Mouse (Mus musculus): ENCODE measurements around the gene Rnf19b.

The Rnf19b gene

DNA sequence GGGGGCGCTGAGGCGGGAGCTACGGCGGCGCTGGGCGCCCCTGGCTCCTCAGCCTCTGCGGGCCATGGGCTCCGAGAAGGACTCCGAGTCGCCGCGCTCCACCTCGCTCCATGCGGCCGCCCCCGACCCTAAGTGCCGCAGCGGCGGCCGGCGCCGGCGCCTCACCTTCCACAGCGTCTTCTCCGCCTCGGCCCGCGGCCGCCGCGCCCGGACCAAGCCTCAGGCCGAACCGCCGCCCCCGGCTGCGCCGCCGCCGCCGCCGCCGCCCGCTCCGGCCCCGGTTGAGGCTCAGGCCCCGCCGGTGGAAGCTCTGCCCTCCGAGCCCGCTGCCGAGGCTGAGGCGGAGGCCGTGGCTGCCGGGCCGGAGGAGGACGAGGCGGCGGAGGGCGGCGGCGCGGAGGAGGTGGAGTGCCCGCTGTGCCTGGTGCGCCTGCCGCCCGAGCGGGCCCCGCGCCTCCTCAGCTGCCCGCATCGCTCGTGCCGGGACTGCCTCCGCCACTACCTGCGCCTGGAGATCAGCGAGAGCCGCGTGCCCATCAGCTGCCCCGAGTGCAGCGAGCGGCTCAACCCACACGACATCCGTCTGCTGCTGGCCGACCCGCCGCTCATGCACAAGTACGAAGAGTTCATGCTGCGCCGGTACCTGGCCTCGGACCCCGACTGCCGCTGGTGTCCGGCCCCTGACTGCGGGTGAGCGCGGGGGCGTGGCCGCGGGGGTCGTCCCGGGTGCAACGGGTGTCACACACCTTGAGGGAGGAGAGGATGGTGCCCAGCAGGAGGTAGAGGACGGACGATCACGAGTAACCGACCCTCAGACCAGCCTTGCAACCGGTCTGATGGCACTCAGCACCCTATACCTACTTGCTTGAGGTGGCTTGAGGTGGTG lies at the start of gene Rnf19b:
Gene Rnf19b, plus strand, starts transcription at position 65 of the 886 bp plus-strand sequence.
- no peak for DNase-seq (ENCODE audit: low read depth)

- DNase-seq (ENCODE audit: low read depth): no peak
Observed at GRCm38 (mm10) chr4:129008672-129009071, 49.4 kb upstream of the Rnf19b start.

DNA sequence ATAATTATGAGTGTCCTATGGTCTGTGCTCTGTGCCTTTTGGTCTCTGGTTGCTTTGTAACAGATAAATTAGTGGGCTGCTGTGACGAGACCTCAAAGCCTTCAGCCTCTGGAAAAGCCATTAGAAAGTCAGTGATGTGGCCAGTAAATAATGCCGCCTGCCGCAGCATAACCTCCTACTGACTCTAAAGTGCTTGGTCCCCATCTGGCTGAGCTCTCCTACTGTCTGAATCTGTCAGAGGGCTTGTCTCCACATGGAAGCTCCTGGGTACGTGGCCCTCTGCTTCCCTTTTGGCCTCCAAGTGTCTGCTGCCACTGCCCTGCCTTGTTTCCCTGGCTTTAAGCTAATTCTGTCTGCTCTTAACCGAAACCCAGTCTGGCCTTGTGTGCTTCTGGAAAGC lies 48.5 kb upstream of the Rnf19b start:
- DNase-seq (ENCODE audit: low read depth): no peak

- peak; percentile 97 for DNase-seq (ENCODE audit: low read depth)
Observed at GRCm38 (mm10) chr4:129011604-129012121, 46.4 kb upstream of the Rnf19b start.

GRCm38 (mm10) chr4:129013151-129013864 lies 44.8 kb upstream of the Rnf19b start:
- DNase-seq (ENCODE audit: low read depth): no peak

DNA sequence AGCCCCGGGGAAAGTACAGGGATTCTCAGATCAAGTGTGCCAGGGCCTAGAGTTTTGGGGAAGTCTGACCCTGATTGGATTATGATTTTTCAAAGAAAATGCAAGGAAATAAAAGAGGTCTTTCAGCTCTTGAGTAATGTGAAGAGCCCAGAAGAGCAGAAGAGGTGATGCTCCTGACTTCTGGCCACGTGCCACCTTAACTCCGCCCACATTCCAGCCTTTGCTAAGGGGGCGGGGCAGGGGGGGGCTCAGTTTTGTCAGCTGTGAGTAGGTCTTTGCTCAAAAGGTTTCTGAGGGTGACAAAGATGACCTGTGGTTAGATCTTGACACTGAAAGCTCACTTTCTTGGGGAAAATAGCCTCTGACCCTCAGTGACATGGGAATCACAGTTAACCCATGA lies 41.7 kb upstream of the Rnf19b start:
- DNase-seq (ENCODE audit: low read depth): no peak

DNA sequence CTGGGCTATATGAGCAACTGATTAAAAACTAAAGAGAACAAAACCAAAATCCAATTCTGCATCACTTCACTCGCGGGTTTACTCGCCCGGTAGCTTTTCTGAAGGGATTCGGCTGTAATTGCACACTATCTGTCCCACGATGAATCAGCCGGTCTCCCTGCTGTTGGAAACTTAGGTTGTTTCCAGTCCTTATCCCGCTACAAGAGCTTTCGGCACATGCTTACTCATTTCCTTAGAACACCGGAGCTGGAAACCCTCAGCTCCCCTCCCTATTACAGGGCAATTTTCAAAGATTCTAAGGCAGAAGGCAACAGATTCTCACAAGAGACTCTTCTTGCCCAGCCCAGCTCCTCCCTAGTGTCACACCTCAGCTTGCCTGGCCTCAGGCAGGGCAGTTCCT lies 40.9 kb upstream of the Rnf19b start:
- no peak for DNase-seq (ENCODE audit: low read depth)

GRCm38 (mm10) chr4:129018788-129019435 lies 39.2 kb upstream of the Rnf19b start:
- no peak for DNase-seq (ENCODE audit: low read depth)

- no peak for DNase-seq (ENCODE audit: low read depth)
Observed at GRCm38 (mm10) chr4:129019788-129020187, 38.3 kb upstream of the Rnf19b start.

DNA sequence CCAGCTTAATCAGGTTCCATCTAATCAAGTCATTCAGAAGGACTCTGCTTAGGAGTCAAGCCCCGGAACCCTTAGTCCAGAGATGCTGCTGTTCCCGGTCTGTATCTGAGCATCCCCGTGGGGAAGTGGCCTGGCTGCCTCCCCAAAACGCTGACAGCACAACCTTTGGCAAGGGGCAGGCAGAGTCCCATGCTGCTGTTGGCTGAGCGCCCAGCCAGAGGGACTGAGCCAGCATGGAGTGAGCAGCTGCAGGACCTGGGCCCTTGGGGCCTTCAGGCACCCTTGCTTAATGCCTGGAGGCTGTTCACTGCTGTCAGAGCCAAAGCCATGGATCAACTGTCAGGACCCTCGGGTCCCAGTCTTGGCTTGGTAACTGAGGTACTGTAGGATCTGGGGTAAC lies 37.6 kb upstream of the Rnf19b start:
- no peak for DNase-seq (ENCODE audit: low read depth)

GRCm38 (mm10) chr4:129021426-129021825 lies 36.6 kb upstream of the Rnf19b start:
- no peak for DNase-seq (ENCODE audit: low read depth)

- DNase-seq (ENCODE audit: low read depth): no peak
Observed at GRCm38 (mm10) chr4:129021886-129022285, 36.2 kb upstream of the Rnf19b start.

GRCm38 (mm10) chr4:129023884-129024283 lies 34.2 kb upstream of the Rnf19b start:
- no peak for DNase-seq (ENCODE audit: low read depth)

DNA sequence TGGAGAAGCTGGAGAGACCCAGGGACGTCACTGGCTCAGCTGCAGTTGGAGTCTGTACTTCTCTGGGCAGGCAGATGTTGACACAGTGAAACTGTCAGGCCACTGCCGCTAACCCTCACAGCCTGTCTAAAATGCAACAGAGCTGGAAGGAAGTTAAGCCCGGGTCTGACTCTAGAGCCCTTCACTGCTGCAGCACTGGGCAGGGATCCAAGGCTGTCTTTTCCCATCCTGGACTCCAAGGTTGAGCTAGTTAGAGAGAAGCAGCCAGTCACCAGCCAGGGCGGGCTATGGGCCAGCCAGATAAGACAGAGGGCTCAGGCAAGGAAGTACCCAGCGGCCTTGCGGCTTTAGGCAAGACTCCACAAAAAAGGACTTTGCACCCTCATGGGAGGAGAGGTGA lies 33.3 kb upstream of the Rnf19b start:
- DNase-seq (ENCODE audit: low read depth): no peak

GRCm38 (mm10) chr4:129025707-129026106 lies 32.4 kb upstream of the Rnf19b start:
- DNase-seq (ENCODE audit: low read depth): no peak

DNA sequence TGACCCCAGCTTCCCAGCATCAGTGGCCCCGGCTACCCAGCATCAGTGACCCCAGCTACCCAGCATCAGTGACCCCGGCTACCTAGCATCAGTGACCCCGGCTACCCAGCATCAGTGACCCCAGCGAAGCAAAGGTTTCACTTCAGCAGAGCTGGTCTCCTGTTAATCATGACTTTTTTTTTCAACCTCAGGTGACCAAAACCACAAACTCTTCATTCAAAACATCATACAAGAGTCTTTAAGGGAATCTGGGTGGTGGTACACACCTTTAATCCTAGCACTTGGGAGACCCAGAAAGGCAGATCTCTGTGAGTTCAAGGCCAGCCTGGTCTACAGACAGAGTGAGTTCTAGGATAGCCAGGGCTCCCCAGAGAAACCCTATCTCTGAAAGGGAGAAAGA lies 27.3 kb upstream of the Rnf19b start:
- DNase-seq (ENCODE audit: low read depth): no peak

DNA sequence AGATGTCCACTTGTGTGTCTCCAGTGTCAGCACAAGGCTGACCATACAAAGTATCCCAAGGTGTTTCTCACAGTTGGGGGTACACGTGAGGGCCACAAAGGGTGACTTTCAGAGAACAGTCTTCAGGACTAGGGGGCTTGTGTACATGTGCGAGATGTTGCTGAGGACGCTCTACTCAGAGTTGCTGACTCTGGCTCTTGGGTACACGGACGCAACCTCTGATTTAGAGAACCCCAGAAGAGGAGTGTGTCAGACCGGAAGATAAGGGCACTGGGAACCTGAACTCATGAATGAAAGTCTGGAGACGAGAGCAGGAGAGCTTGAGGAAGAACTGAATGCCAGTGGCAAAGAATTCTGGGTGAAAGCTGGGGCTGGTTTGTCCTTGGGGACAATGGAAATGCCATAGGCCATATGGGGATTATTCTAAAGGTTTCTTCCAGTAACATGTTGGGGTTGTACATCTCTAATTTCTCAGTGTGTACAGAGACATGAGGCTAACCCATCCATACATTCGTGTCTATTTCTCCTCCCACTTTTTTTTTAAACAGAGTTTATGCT lies 26.6 kb upstream of the Rnf19b start:
- DNase-seq (ENCODE audit: low read depth): no peak

DNA sequence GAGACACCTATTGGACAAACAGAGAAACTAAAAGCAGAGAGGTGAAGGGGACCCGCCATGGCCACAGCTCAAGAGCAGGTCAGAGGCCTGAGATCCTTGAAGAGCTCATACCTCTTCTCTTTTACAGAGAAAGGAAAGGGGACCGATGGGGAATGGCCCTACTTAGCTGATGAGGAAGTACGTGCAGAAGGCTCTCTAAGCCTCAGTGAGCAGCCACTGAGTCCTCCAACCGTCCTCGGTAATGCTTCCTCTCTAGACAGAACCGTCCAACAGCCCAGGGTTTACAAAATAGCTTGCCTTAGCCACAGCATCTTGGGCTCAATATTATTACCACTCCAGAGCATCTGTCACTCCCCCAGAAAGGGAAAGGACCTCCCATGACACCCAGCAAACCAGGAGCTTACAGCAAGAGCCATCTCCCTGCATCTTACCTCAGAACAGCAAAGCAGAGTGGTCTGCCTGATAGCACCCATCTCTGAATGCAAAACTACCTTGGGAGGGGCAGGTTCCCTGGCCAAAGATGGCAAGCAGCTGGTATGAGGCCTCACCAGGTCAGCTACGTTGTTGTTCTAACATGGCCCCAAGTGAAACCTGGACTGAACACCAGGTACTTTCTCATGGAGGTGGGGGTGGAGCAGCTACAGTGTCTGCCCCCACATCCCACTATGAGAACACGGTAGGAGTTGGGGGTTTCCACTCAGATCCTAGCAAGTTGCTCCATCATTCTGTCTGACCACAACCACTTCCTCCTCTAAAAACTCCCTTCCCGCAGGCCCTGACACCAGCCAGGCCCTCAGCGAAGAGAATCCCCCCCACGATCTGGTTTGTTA lies 25.7 kb upstream of the Rnf19b start:
- DNase-seq (ENCODE audit: low read depth): peak; percentile 72

- peak; percentile 90 for DNase-seq (ENCODE audit: low read depth)
Observed at GRCm38 (mm10) chr4:129032963-129033951, 24.8 kb upstream of the Rnf19b start.

DNA sequence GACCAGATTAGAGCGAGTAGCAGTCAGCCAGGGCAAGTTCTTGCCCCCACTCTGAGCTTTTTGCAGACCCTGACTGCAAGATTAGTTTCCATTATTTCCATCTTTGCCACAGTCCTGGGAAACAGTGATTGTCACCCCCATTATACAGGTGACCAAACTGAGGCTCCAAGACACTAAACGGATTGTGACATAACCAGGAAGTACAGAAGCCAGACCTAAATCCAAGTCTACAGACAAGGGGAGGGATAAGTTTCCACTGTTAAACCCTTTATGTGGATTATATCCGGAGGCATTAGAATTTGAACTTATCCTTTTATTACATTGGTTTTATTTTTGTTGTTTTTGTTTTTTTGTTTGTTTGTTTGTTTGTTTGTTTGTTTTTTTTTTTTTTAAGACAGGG lies 23.8 kb upstream of the Rnf19b start:
- no peak for DNase-seq (ENCODE audit: low read depth)

Data from fibroblast of lung, adult 2 months (primary cell).